17 mouse cellular contexts compared by ENCODE assay signal in the genomic region with DNA sequence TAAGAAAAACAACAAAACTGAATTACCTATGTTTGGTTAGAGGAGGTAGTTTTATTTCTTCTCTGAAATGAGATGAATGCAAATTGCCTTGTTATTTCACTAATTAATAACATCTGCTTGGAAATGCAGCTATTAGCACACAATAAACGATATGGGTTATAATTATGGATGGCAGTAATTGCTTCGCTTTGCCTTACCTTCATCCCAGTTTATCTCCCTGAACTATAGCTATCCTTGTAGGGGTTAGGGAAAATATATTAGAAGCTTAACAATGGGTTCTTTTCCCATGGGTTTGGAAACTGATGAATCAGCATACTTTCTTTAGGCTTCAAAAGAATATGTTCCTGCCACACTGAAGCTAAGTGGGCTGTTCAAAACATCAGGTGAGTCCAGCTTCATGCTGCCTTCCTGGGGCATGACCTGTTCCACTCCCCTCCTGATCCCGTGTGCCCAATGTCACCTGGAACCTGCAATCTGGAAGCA.
A peak's percentile ranks its signal among the peaks of the same experiment; 100 is the strongest.
DNase-seq lines count a peak whose midpoint lies in the region; ATAC-seq and TF ChIP-seq lines count a peak whose summit lies in the region.
"Had no signal": no experiment of that assay in that cellular context is flagged by ENCODE, and none has a peak within 500 bp of the region (broad histone marks: within the 10 kb centered on the region; RNA-seq: fewer than 3 reads in every experiment).

No protein-coding gene starts in this region.

- TF ChIP-seq POLR2A in CH12.LX (IDR thresholded peaks at IDR 0.05; ENCODE audit: low read depth, low read length) = no peak

- no peak for TF ChIP-seq EP300 in CH12.LX (IDR thresholded peaks at IDR 0.05; ENCODE audit: low read length)

- no peak for TF ChIP-seq CTCF in lung, embryonic 14.5 days (IDR thresholded peaks at IDR 0.05; ENCODE audit: low read depth)
- TF ChIP-seq CTCF in CH12.LX (conservative IDR thresholded peaks at IDR 0.05 in 1 of 2, IDR thresholded peaks at IDR 0.05 in 1 of 2; ENCODE audit: low read depth in 2 of 2, low read length in 2 of 2) = no peak

- DNase-seq in lung, embryonic 14.5 days = no peak
- DNase-seq in lung, adult 18-20 months = no peak
- DNase-seq in CH12.LX (ENCODE audit: extremely low read depth) = no peak
- DNase-seq: cerebellum, adult 2 months; cerebellum, postnatal 10 days; forebrain, postnatal 0 days; gastrocnemius, postnatal 14 days; heart, adult 2 months; heart, postnatal 14 days had no signal

- 78% methylated on average over 3 of the region's 3 CpGs for WGBS in kidney, embryonic 16.5 days
- WGBS in kidney, embryonic 14.5 days = 85% methylated on average over 3 of the region's 3 CpGs
- WGBS in lung, embryonic 14.5 days = 77% methylated on average over 3 of the region's 3 CpGs
- WGBS in stomach, embryonic 15.5 days = 70% methylated on average over 3 of the region's 3 CpGs

- no peak for TF ChIP-seq RAD21 in CH12.LX (IDR thresholded peaks at IDR 0.05; ENCODE audit: low read depth, low read length)

- no peaks in the 10 kb centered on the region for H3K79me2 ChIP-seq in CH12.LX (replicated peaks; ENCODE audit: control insufficient read depth, extremely low read depth, insufficient read depth, poor library complexity, severe bottlenecking)

- ATAC-seq in kidney, embryonic 16.5 days (ENCODE audit: low FRiP score, low TSS enrichment) = no peak
- ATAC-seq in kidney, embryonic 14.5 days (ENCODE audit: low FRiP score, low TSS enrichment) = no peak
- ATAC-seq in lung, embryonic 14.5 days (ENCODE audit: insufficient read depth) = no peak
- ATAC-seq in stomach, embryonic 15.5 days (ENCODE audit: insufficient read depth, low FRiP score, low read depth) = no peak
- no peak for ATAC-seq in megakaryocyte, adult 5-6 weeks (ENCODE audit: poor library complexity, severe bottlenecking)
- ATAC-seq: forebrain, embryonic 13.5 days; forebrain, postnatal 0 days had no signal

- H3K4me1 ChIP-seq in kidney, embryonic 16.5 days (ENCODE audit: insufficient read depth, low read length) = no peaks in the 10 kb centered on the region
- no peaks in the 10 kb centered on the region for H3K4me1 ChIP-seq in kidney, embryonic 14.5 days (ENCODE audit: control insufficient read depth, insufficient read depth, low read length)
- peaks cover 3% of the 10 kb centered on the region; the same call in 1 of the 2 replicates for H3K4me1 ChIP-seq in lung, embryonic 14.5 days (ENCODE audit: insufficient read depth)
- no peaks in the 10 kb centered on the region for H3K4me1 ChIP-seq in CH12.LX (ENCODE audit: control insufficient read depth in 1 of 2, insufficient read depth in 2 of 2)
- H3K4me1 ChIP-seq in stomach, embryonic 15.5 days = no peaks in the 10 kb centered on the region
- H3K4me1 ChIP-seq: embryonic facial prominence, embryonic 10.5 days; heart, embryonic 15.5 days had no signal

- H3K9me3 ChIP-seq in kidney, embryonic 16.5 days (ENCODE audit: low read length) = no peaks in the 10 kb centered on the region
- H3K9me3 ChIP-seq in kidney, embryonic 14.5 days (ENCODE audit: control insufficient read depth, low read length) = no peaks in the 10 kb centered on the region
- no peaks in the 10 kb centered on the region for H3K9me3 ChIP-seq in lung, embryonic 14.5 days (ENCODE audit: low read depth, low read length)
- no peaks in the 10 kb centered on the region for H3K9me3 ChIP-seq in CH12.LX (replicated peaks; ENCODE audit: low read length)
- no peaks in the 10 kb centered on the region for H3K9me3 ChIP-seq in stomach, embryonic 15.5 days
- H3K9me3 ChIP-seq: embryonic facial prominence, embryonic 10.5 days; forebrain, embryonic 13.5 days; heart, embryonic 15.5 days had no signal

- H3K36me3 ChIP-seq in kidney, embryonic 16.5 days (ENCODE audit: insufficient read depth, low read length) = no peaks in the 10 kb centered on the region
- no peaks in the 10 kb centered on the region for H3K36me3 ChIP-seq in kidney, embryonic 14.5 days (ENCODE audit: control insufficient read depth, insufficient read depth, low read length)
- H3K36me3 ChIP-seq in lung, embryonic 14.5 days (ENCODE audit: insufficient read depth) = no peaks in the 10 kb centered on the region
- no peaks in the 10 kb centered on the region for H3K36me3 ChIP-seq in CH12.LX (replicated peaks in 1 of 2; ENCODE audit: control insufficient read depth in 1 of 2, insufficient read depth in 1 of 2, low read length in 1 of 2)
- no peaks in the 10 kb centered on the region for H3K36me3 ChIP-seq in stomach, embryonic 15.5 days
- H3K36me3 ChIP-seq: embryonic facial prominence, embryonic 10.5 days; heart, embryonic 15.5 days had no signal

- H3K27me3 ChIP-seq in kidney, embryonic 16.5 days (ENCODE audit: insufficient read depth, low read length) = no peaks in the 10 kb centered on the region
- H3K27me3 ChIP-seq in kidney, embryonic 14.5 days (ENCODE audit: control insufficient read depth, insufficient read depth, low read length) = no peaks in the 10 kb centered on the region
- no peaks in the 10 kb centered on the region for H3K27me3 ChIP-seq in lung, embryonic 14.5 days (ENCODE audit: insufficient read depth, low read length)
- no peaks in the 10 kb centered on the region for H3K27me3 ChIP-seq in CH12.LX (replicated peaks)
- no peaks in the 10 kb centered on the region for H3K27me3 ChIP-seq in stomach, embryonic 15.5 days (replicated peaks)
- H3K27me3 ChIP-seq: forebrain, embryonic 13.5 days; heart, embryonic 15.5 days had no signal

- H3K4me2 ChIP-seq in kidney, embryonic 16.5 days (replicated peaks; ENCODE audit: low read depth, low read length) = no peak overlapping the region
- H3K4me2 ChIP-seq in kidney, embryonic 14.5 days (replicated peaks; ENCODE audit: low read depth, low read length) = no peak overlapping the region
- H3K4me2 ChIP-seq in lung, embryonic 14.5 days = no peak overlapping the region
- no peak overlapping the region for H3K4me2 ChIP-seq in CH12.LX (ENCODE audit: insufficient read depth, low read depth, poor library complexity, severe bottlenecking)
- H3K4me2 ChIP-seq in stomach, embryonic 15.5 days = no peak overlapping the region
- H3K4me2 ChIP-seq: forebrain, embryonic 13.5 days; heart, embryonic 11.5 days; heart, embryonic 15.5 days had no signal

- in situ Hi-C loops in CH12.LX (cut with MboI; ENCODE audit: low pct_ligation_motif_present, low pct_unique_long_range_greater_than_20kb, low sequenced_read_pairs) = loop anchor here (10.0 kb wide), 1 partner anchor 57 kb away; no protein-coding TSS in a partner anchor

- H3K27ac ChIP-seq in kidney, embryonic 16.5 days (ENCODE audit: low read length) = peak overlapping the region; percentile 67; the same call in 1 of the 2 replicates
- no peak overlapping the region for H3K27ac ChIP-seq in kidney, embryonic 14.5 days (ENCODE audit: low read depth, low read length)
- peak overlapping the region; percentile 27; the same call in 1 of the 2 replicates for H3K27ac ChIP-seq in lung, embryonic 14.5 days (ENCODE audit: low read depth)
- H3K27ac ChIP-seq in CH12.LX (ENCODE audit: insufficient read depth, low read depth) = no peak overlapping the region
- H3K27ac ChIP-seq in stomach, embryonic 15.5 days = peak overlapping the region; percentile 18
- H3K27ac ChIP-seq: embryonic facial prominence, embryonic 10.5 days; forebrain, embryonic 13.5 days; heart, adult 2 months; heart, embryonic 15.5 days had no signal

- H3K4me3 ChIP-seq in kidney, embryonic 16.5 days (ENCODE audit: low read length) = no peak overlapping the region
- H3K4me3 ChIP-seq in kidney, embryonic 14.5 days (ENCODE audit: low read length) = no peak overlapping the region
- no peak overlapping the region for H3K4me3 ChIP-seq in lung, embryonic 14.5 days (ENCODE audit: low read depth, low read length)
- no peak overlapping the region for H3K4me3 ChIP-seq in CH12.LX (replicated peaks in 1 of 3; ENCODE audit: low read depth in 2 of 3, low read length in 2 of 3, poor library complexity in 1 of 3)
- H3K4me3 ChIP-seq in stomach, embryonic 15.5 days (replicated peaks) = no peak overlapping the region
- H3K4me3 ChIP-seq: embryonic facial prominence, embryonic 10.5 days; forebrain, embryonic 13.5 days; heart, adult 2 months; heart, embryonic 15.5 days had no signal

- dilution Hi-C loops in CH12.LX (cut with MboI; ENCODE audit: extremely low pct_ligation_motif_present, extremely low pct_unique_long_range_greater_than_20kb, low sequenced_read_pairs) = no loop called here

- H3K9ac ChIP-seq in kidney, embryonic 16.5 days (replicated peaks; ENCODE audit: low read length) = no peak overlapping the region
- no peak overlapping the region for H3K9ac ChIP-seq in kidney, embryonic 14.5 days (ENCODE audit: low read depth, low read length)
- H3K9ac ChIP-seq in lung, embryonic 14.5 days = no peak overlapping the region
- no peak overlapping the region for H3K9ac ChIP-seq in CH12.LX (ENCODE audit: insufficient read depth, low read depth)
- H3K9ac ChIP-seq in stomach, embryonic 15.5 days = no peak overlapping the region
- H3K9ac ChIP-seq: forebrain, embryonic 13.5 days; forebrain, postnatal 0 days; heart, embryonic 15.5 days had no signal

TF ChIP-seq in CH12.LX, 34 proteins besides CTCF, POLR2A, EP300 and RAD21:
- no peak for TF ChIP-seq CHD1 (IDR thresholded peaks at IDR 0.05; ENCODE audit: low read depth, low read length)
- peak; percentile 88 for TF ChIP-seq MAFK (IDR thresholded peaks at IDR 0.05; ENCODE audit: insufficient replicate concordance, low read length)

Comparison
In these comparisons a context has a peak if more than half of its experiments do, and no peak if none do; other contexts are left out.
1. H3K27ac ChIP-seq: peak in kidney, embryonic 16.5 days (single experiment), lung, embryonic 14.5 days (single experiment) and stomach, embryonic 15.5 days (single experiment); none in kidney, embryonic 14.5 days (single experiment) and CH12.LX (single experiment).